Mouse (Mus musculus) cerebral cortex, adult 2 months (tissue): Measurements from ENCODE around the gene Mavs.

Source experiments
- WGBS: fragments of 180-500 bp; shearing (Covaris S2); methylation state at CpG from one replicate; pipeline ENCODE4 v1.1.7; 2018; 5-methylcytosine and 5-hydroxymethylcytosine counted together

Gene Mavs

GRCm38 (mm10) chr2:131233307-131234126, at the start of gene Mavs:
Gene Mavs (plus strand): TSS chr2:131234063.
- WGBS = 15% methylated on average over 29 of the region's 29 CpGs

DNA sequence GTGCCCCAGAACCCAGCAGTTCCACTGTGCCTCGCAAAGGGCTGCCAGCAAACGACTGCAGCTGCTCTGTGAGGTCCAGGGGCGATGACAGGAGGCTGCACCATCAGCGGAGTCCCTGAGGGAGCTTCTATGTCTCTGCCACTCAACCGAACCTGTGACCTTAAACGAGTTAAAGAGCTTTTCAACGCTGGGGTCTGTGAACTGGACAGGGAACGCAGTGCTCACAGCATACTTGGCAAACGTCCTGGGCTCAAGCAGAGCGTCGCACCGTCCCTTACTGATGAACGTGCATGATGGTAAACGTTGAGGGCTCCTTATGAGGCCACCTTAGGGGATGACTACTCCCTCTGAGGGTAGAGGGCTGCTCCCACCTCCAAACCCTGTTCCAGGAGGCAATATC, 47.5 kb upstream of the Mavs start:
- WGBS = 3% methylated on average over 14 of the region's 14 CpGs

- WGBS = 2% methylated on average over 43 of the region's 43 CpGs
Observed at GRCm38 (mm10) chr2:131186771-131187601, 46.9 kb upstream of the Mavs start, which contains the start of the genes Cdc25b and Spef1. Gene Cdc25b (plus strand): TSS chr2:131186949. Gene Spef1 (minus strand): TSS chr2:131187282.

GRCm38 (mm10) chr2:131187602-131187922, 46.3 kb upstream of the Mavs start:
- WGBS = 53% methylated on average over 3 of the region's 3 CpGs

DNA sequence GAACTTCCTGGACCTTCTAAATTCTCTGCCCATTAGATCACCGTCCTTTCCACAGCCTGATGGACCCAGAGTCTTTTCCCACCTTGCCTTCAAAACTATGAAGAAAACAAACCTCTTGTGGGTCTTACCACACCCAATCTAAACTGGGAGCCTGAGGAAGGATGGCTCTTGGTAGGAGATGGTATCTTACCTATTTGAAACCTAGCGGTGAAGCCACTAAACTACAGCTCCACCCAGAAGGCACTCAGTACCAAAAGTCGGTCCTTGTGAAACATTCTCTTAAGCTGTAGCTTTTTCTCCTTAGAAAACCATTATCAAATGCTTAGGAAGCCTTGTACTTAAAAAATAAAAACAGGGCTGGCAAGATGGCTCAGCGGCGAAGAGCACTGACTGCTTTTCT, 45.6 kb upstream of the Mavs start:
- 98% methylated on average over 5 of the region's 5 CpGs for WGBS

DNA sequence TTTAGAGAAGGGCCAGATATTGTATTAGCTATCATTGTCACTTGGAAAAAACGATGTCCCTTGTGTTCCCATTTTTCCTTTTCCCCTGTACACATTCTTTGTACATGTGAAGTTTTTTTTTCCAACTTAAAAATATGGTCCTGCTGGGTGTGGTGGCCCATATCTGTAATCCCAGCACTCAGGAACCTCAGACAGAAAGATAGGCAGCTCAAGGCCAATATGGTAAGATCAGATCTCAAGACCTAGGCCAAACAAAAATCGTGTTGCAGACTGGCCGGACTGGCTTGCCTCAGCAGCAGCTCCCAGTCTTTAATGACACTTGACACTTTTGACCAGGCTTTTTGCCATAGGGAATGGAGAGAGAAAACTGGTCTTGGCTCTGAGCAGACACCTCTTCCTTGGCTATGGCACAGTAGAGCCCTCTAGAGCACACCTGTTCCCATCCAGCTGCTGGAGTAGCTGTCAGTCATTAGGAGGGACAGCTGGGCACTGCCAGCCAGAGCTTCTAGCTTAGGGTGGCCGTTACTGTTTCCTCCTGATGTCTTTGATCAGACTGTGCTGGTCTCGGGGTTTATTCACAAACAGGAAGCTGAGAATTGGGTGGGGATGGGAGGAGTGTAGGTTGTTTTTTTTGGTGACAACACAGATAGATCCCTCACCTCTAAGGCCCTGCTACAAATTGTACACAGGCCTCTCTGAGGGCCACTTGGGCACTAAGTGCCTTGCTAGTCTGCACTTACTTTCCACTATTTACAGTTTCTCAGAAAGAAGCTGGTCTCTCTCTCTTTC, 44.1 kb upstream of the Mavs start:
- 63% methylated on average over 5 of the region's 5 CpGs for WGBS

DNA sequence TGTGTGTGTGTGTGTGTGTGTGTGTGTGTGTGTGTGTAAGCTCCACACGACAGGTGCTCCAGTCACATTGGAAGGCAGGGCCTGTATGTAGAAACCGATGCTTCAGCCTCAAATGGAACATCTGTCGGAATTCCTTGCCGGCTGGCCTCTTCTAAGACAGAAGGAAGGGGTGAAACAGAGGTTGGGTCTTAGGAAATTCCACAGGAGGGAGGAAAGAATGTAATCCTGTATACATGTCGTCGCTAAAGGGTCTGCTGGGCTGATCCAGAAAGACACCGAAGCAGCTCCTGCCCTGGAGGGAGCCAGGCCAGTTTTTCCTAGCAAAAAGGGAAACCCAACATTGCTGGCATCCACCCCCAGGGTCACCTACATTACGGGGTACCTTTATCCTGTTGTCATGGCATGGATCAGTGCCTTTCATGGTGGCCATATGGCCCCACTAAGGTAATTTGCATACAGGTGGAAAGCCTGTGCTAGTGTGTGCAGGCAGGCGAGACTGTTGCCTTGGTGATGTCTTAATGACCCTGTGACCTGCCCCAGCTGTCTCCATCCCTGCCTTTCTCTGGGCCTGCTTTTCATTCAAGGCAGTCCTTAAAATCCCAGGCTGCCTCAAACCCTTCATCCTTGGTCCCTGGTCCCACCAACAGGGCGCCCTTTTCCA, 43.4 kb upstream of the Mavs start:
- 78% methylated on average over 10 of the region's 10 CpGs for WGBS

- 77% methylated on average over 7 of the region's 7 CpGs for WGBS
Observed at GRCm38 (mm10) chr2:131191005-131191390, 42.9 kb upstream of the Mavs start.

- 93% methylated on average over 16 of the region's 16 CpGs for WGBS
Observed at GRCm38 (mm10) chr2:131196606-131197316, 37.1 kb upstream of the Mavs start.

- 84% methylated on average over 2 of the region's 2 CpGs for WGBS
Observed at GRCm38 (mm10) chr2:131200710-131201109, 33.2 kb upstream of the Mavs start.

DNA sequence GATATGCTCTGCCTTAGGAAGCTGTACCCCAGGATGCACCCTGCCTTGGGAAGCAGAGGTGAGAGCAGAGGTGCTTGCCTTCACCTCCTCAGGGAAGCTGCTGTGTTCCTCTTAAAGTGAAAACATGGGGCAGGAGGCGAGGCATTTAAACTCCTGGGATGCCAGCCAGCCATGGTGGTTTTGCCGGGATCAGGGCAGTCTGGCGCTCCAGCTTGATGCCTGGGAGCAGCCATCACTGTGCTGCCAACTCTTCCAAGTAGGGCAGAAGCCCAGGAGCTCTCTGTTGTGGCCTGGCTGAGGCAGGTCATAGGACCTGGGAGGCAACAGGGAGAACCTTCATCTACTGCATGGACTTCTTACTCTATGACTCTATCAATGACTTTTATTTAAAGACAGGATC, 32.6 kb upstream of the Mavs start:
- 73% methylated on average over 3 of the region's 3 CpGs for WGBS

- 66% methylated on average over 6 of the region's 6 CpGs for WGBS
Observed at GRCm38 (mm10) chr2:131203816-131204409, 29.9 kb upstream of the Mavs start.

GRCm38 (mm10) chr2:131204410-131204981, 29.4 kb upstream of the Mavs start:
- WGBS = 13% methylated on average over 7 of the region's 7 CpGs

GRCm38 (mm10) chr2:131205521-131206182, 28.2 kb upstream of the Mavs start:
- 83% methylated on average over 8 of the region's 8 CpGs for WGBS

- 87% methylated on average over 4 of the region's 4 CpGs for WGBS
Observed at GRCm38 (mm10) chr2:131206778-131207177, 27.1 kb upstream of the Mavs start, which contains the start of gene Ap5s1. Gene Ap5s1 (plus strand): TSS chr2:131207078.

GRCm38 (mm10) chr2:131208356-131208755, 25.5 kb upstream of the Mavs start:
- 87% methylated on average over 2 of the region's 2 CpGs for WGBS

DNA sequence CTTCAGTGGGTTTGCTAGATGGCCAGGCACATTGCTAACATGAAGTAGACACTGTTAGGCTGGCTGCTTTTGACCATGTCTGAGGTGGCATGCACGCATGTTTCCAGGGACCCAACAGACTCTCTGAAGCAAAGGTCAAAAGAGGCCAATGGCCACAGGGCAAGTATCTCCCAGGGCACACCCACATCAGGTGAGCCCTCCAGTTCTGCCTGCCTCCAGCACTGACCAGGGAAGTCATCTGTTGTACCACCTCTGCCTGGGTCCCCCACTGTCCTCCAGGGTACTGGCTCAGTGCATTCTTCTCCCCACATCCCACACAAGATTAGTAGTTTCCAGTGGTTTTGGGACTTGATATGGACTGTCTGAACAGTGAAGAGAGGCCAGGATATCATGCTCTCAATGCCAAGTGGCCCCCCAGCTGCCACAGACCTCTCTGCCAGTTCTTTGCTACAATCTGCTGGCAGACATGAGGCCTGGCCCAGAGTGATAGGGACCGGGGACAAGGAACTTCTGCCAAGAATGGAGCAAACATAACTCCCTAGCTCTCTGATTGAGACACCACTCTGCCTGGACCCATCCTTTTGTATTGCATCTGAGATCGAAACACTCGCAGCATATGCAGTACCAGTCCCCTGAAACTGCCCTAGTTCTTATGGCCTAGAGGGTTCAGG, 24.6 kb upstream of the Mavs start:
- 66% methylated on average over 4 of the region's 4 CpGs for WGBS

GRCm38 (mm10) chr2:131209969-131210792, 23.7 kb upstream of the Mavs start:
- under 1% methylated on average over 50 of the region's 50 CpGs for WGBS
